Mouse (Mus musculus): ENCODE measurements around the gene Stxbp4. TPM values are rescaled to one million over a fixed set of nuclear protein-coding genes. Genes with fewer than 3 reads are reported as not detected.

Gene Stxbp4
- polyA plus RNA-seq, 1 experiment from 2014 or later, result 2.1 TPM

- Histone ChIP-seq H3K4me3 (ENCODE audit: low read depth, low read length) (no peak overlapping the region), H3K27ac (ENCODE audit: low read depth, low read length) (no peak overlapping the region), H3K4me2 (replicated peaks; ENCODE audit: low read depth) (no peak overlapping the region), H3K9ac (ENCODE audit: low read depth, low read length) (no peak overlapping the region), H3K36me3 (ENCODE audit: control insufficient read depth, insufficient read depth) (no peaks in the 10 kb centered on the region), H3K27me3 (replicated peaks; ENCODE audit: control insufficient read depth, insufficient read depth, low read length) (no peaks in the 10 kb centered on the region), H3K9me3 (ENCODE audit: control insufficient read depth) (no peaks in the 10 kb centered on the region), H3K4me1 (replicated peaks; ENCODE audit: control insufficient read depth, insufficient read depth, low read length) (no peaks in the 10 kb centered on the region)
- 48% methylated on average over 1 of the region's 1 CpGs for WGBS
- no peak for ATAC-seq
- no peak for TF ChIP-seq CTCF (IDR thresholded peaks at IDR 0.05; ENCODE audit: low read depth)
Measured at GRCm38 (mm10) chr11:90481828-90482227, 156.1 kb downstream of the Stxbp4 start.

GRCm38 (mm10) chr11:90470271-90470670 is 167.6 kb downstream of the Stxbp4 start:
- no peak for TF ChIP-seq CTCF (IDR thresholded peaks at IDR 0.05; ENCODE audit: low read depth)
- 89% methylated on average over 4 of the region's 4 CpGs for WGBS
- no peaks in the 10 kb centered on the region for H3K9me3 ChIP-seq (ENCODE audit: control insufficient read depth)
- H3K4me1 ChIP-seq (replicated peaks; ENCODE audit: control insufficient read depth, insufficient read depth, low read length), result no peaks in the 10 kb centered on the region
- no peak overlapping the region for H3K4me3 ChIP-seq (ENCODE audit: low read depth, low read length)
- no peak overlapping the region for H3K9ac ChIP-seq (ENCODE audit: low read depth, low read length)
- no peaks in the 10 kb centered on the region for H3K27me3 ChIP-seq (replicated peaks; ENCODE audit: control insufficient read depth, insufficient read depth, low read length)
- no peak for ATAC-seq
- H3K36me3 ChIP-seq (ENCODE audit: control insufficient read depth, insufficient read depth), result no peaks in the 10 kb centered on the region
- H3K4me2 ChIP-seq (replicated peaks; ENCODE audit: low read depth), result no peak overlapping the region
- H3K27ac ChIP-seq (ENCODE audit: low read depth, low read length), result no peak overlapping the region

DNA sequence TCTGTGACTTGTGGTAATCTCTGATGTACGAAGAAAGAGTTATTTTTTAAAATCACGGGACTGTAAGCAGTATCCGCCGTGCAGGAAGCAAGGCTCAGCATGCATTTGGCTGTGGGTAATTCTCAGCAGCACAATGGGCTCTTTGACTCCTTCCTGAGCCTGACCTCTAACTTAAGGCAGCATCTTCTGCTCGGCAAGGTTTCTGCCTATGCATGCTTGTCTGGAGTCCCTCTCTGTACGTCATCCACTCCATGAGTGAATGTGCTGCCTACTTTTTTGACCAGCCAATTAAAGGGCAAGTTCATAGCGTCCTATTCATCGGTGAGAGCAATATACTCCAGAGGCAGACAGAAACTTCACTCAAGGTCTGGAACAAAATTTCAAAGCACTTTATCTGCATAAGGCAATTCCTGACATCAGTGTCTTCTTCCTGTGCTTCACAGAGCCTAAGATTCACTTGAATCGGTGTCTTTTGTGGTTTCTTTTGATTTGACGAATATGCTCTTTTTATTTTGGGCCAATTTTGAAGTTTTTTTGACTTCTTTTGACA is 173.8 kb downstream of the Stxbp4 start:
- no peak overlapping the region for H3K27ac ChIP-seq (ENCODE audit: low read depth, low read length)
- no peaks in the 10 kb centered on the region for H3K27me3 ChIP-seq (replicated peaks; ENCODE audit: control insufficient read depth, insufficient read depth, low read length)
- H3K4me1 ChIP-seq (replicated peaks; ENCODE audit: control insufficient read depth, insufficient read depth, low read length), result no peaks in the 10 kb centered on the region
- H3K36me3 ChIP-seq (ENCODE audit: control insufficient read depth, insufficient read depth), result no peaks in the 10 kb centered on the region
- no peak overlapping the region for H3K4me2 ChIP-seq (replicated peaks; ENCODE audit: low read depth)
- no peaks in the 10 kb centered on the region for H3K9me3 ChIP-seq (ENCODE audit: control insufficient read depth)
- no peak overlapping the region for H3K9ac ChIP-seq (ENCODE audit: low read depth, low read length)
- no peak for TF ChIP-seq CTCF (IDR thresholded peaks at IDR 0.05; ENCODE audit: low read depth)
- no peak overlapping the region for H3K4me3 ChIP-seq (ENCODE audit: low read depth, low read length)
- 78% methylated on average over 10 of the region's 10 CpGs for WGBS
- ATAC-seq, result no peak

DNA sequence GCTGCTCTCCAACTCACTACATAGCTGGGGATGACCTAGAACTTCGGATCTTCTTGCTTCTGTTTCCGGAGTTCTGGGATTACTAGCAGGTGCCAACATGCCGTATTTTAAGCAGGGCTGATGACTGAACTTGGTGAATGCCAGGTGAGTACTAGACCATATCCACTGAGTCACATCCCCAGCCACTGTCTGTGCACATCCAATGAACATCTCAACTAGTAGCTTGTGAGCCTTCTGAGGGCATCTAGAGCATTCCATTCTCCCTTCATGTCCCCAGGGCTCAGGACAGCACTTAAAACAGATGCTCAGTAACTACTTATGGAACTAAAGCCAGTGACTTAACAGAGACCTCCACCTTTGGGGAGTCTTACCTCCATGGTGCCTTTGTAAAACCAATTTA is 177.4 kb downstream of the Stxbp4 start:
- no peak for ATAC-seq
- no peak overlapping the region for H3K9ac ChIP-seq (ENCODE audit: low read depth, low read length)
- no peaks in the 10 kb centered on the region for H3K9me3 ChIP-seq (ENCODE audit: control insufficient read depth)
- H3K4me3 ChIP-seq (ENCODE audit: low read depth, low read length), result no peak overlapping the region
- no peak overlapping the region for H3K4me2 ChIP-seq (replicated peaks; ENCODE audit: low read depth)
- TF ChIP-seq CTCF (IDR thresholded peaks at IDR 0.05; ENCODE audit: low read depth), result no peak
- H3K4me1 ChIP-seq (replicated peaks; ENCODE audit: control insufficient read depth, insufficient read depth, low read length), result no peaks in the 10 kb centered on the region
- H3K27ac ChIP-seq (ENCODE audit: low read depth, low read length), result no peak overlapping the region
- 87% methylated on average over 3 of the region's 3 CpGs for WGBS
- H3K27me3 ChIP-seq (replicated peaks; ENCODE audit: control insufficient read depth, insufficient read depth, low read length), result no peaks in the 10 kb centered on the region
- no peaks in the 10 kb centered on the region for H3K36me3 ChIP-seq (ENCODE audit: control insufficient read depth, insufficient read depth)

DNA sequence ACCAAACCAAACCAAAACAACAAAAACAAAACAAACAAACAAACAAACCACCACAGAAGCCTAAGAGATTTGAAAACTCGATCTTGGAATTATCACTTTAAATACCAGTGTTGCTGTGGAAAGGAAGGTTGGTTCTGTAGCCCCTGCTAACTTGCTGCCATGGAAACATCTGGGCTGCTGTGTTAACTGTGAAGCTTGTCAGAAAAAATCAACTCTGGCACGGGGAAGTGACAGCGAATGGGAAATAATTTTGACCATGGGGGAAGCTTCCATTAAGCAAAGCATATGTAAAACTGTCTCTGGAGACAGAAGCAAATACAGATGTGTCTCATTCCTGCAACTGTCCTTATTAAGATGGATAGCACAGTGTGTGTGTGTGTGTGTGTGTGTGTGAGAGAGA is 185.8 kb downstream of the Stxbp4 start:
- Histone ChIP-seq H3K9me3 (ENCODE audit: control insufficient read depth) (no peaks in the 10 kb centered on the region), H3K36me3 (ENCODE audit: control insufficient read depth, insufficient read depth) (no peaks in the 10 kb centered on the region), H3K4me3 (ENCODE audit: low read depth, low read length) (no peak overlapping the region), H3K9ac (ENCODE audit: low read depth, low read length) (no peak overlapping the region), H3K27me3 (replicated peaks; ENCODE audit: control insufficient read depth, insufficient read depth, low read length) (no peaks in the 10 kb centered on the region), H3K27ac (ENCODE audit: low read depth, low read length) (no peak overlapping the region), H3K4me2 (replicated peaks; ENCODE audit: low read depth) (no peak overlapping the region), H3K4me1 (replicated peaks; ENCODE audit: control insufficient read depth, insufficient read depth, low read length) (no peaks in the 10 kb centered on the region)
- TF ChIP-seq CTCF (IDR thresholded peaks at IDR 0.05; ENCODE audit: low read depth), result no peak
- WGBS, result 51% methylated on average over 3 of the region's 3 CpGs
- ATAC-seq, result no peak

- Histone ChIP-seq H3K27me3 (replicated peaks; ENCODE audit: control insufficient read depth, insufficient read depth, low read length) (no peaks in the 10 kb centered on the region), H3K9me3 (ENCODE audit: control insufficient read depth) (no peaks in the 10 kb centered on the region), H3K4me3 (ENCODE audit: low read depth, low read length) (no peak overlapping the region), H3K9ac (ENCODE audit: low read depth, low read length) (no peak overlapping the region), H3K4me2 (replicated peaks; ENCODE audit: low read depth) (no peak overlapping the region), H3K4me1 (replicated peaks; ENCODE audit: control insufficient read depth, insufficient read depth, low read length) (no peaks in the 10 kb centered on the region), H3K27ac (ENCODE audit: low read depth, low read length) (no peak overlapping the region), H3K36me3 (ENCODE audit: control insufficient read depth, insufficient read depth) (no peaks in the 10 kb centered on the region)
- TF ChIP-seq CTCF (IDR thresholded peaks at IDR 0.05; ENCODE audit: low read depth), result no peak
- 64% methylated on average over 5 of the region's 5 CpGs for WGBS
- ATAC-seq, result no peak
Measured at GRCm38 (mm10) chr11:90451506-90451905, 186.4 kb downstream of the Stxbp4 start.

GRCm38 (mm10) chr11:90442462-90442861 is 195.4 kb downstream of the Stxbp4 start:
- no peak overlapping the region for H3K4me2 ChIP-seq (replicated peaks; ENCODE audit: low read depth)
- H3K9me3 ChIP-seq (ENCODE audit: control insufficient read depth), result no peaks in the 10 kb centered on the region
- no peak overlapping the region for H3K27ac ChIP-seq (ENCODE audit: low read depth, low read length)
- 76% methylated on average over 2 of the region's 2 CpGs for WGBS
- no peak for TF ChIP-seq CTCF (IDR thresholded peaks at IDR 0.05; ENCODE audit: low read depth)
- no peaks in the 10 kb centered on the region for H3K27me3 ChIP-seq (replicated peaks; ENCODE audit: control insufficient read depth, insufficient read depth, low read length)
- H3K36me3 ChIP-seq (ENCODE audit: control insufficient read depth, insufficient read depth), result no peaks in the 10 kb centered on the region
- ATAC-seq, result no peak
- no peak overlapping the region for H3K9ac ChIP-seq (ENCODE audit: low read depth, low read length)
- H3K4me1 ChIP-seq (replicated peaks; ENCODE audit: control insufficient read depth, insufficient read depth, low read length), result no peaks in the 10 kb centered on the region
- no peak overlapping the region for H3K4me3 ChIP-seq (ENCODE audit: low read depth, low read length)
